Mouse (Mus musculus) CD8-positive naive resting alpha-beta T cell, adult 2 months (primary cell): ENCODE measurements around the gene Mymk.

ENCODE experiments used
- DNase-seq, 2 experiments: peaks; one replicate each; pipeline ENCODE4 v3.0.0; 2022; ENCODE audit warnings: low read depth in 2 of 2, low spot score in 2 of 2

Mymk gene

GRCm38 (mm10) chr2:27079649-27080048, 7.7 kb upstream of the Mymk start:
- DNase-seq, result no peak

DNA sequence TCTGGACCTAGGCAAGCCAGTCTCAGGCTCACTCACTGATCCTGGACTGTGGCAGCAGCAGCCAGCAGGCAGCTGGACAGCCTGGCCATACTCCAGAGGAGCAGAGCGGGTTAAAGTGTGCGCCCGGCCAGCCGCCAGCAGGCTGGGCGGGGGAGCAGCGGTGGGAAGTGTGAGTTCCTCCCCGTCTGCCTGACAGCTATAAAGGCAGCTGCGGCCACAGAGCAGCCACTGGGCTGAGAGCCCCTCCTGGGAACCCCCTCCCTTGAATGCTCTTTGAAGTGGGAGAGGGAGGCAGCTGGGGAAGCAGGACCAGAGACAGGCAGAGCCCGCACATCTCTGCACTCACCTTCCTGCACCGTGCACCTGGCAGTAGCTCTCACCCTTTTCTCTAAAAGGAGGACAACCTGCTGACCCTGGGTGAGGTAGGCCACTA, 7.2 kb upstream of the Mymk start, which contains the start of gene Adamtsl2:
Adamtsl2 (plus strand) TSS at position 228 of the 433 bp plus-strand sequence.
- DNase-seq, result no peak

DNA sequence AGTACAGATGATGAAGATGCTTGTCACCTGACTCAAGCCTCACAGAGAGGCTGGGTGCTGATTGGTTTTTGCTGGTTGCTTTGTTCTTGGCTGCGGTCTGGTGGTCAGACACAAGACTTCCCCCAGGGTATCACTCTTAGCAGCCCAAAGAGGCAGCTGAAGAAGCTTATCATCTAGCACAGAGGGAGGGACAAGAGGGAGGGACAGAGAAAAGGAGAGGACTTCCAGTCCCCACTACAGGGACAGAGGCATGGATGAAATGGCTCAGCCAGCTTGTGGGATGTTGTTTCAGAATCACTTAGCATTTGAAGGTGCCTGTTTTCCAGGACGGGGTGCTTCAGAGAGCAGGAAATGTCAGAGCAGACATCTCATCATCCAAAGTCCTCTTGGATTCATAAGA, 6.3 kb upstream of the Mymk start:
- no peak for DNase-seq

DNA sequence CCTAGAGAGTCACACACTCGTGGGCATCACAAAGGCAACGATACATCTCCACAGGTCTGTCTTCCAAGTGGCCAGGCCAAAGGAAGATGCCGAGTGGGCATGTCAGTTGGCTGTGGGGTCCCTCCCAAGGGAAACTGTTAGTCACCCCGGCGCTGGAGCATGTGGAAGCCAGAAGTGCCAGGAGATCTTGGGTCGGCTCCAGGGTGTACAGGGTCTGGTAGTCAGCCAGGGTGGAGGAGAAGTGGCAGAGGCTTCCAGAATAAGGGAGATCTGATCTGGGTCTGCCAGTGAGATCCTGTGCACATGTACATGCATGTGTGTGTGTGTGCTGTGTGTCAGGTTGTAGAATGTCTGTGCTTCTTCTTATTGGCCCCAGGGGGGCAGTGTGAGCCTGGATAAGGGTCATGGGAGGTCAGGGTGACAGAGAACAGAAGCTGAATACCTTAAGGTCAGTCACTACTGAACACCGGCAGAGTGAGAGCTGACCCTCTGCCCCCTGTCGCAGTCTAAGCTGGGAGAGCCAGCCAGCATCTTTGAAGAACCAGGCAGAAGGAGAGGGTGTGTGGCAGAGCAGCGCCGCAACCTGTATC, 5.8 kb upstream of the Mymk start:
- no peak for DNase-seq

- peak in 1 of 2 experiments; percentile 12 for DNase-seq
Observed at GRCm38 (mm10) chr2:27075485-27075884, 3.5 kb upstream of the Mymk start.

DNA sequence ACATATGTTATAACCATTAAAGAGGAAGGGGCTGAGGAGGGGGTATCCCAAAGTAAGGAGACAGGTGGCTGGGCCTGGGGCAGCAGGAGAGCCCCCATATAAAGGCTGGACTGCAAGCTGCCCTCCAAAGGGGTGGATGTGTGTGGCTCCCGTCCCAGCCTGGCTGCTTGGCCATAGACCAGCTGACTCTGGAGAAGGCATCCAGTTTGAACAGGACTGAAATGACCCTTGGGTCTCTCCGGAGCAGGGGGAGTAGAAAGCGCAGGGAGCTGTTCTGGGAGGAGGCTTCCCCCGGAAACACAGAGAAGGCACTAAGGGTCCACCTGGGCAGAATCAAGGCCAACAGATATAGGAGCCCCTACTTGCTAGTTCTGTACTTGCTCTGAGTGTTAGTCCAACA, 2.8 kb upstream of the Mymk start:
- DNase-seq, result no peak

DNA sequence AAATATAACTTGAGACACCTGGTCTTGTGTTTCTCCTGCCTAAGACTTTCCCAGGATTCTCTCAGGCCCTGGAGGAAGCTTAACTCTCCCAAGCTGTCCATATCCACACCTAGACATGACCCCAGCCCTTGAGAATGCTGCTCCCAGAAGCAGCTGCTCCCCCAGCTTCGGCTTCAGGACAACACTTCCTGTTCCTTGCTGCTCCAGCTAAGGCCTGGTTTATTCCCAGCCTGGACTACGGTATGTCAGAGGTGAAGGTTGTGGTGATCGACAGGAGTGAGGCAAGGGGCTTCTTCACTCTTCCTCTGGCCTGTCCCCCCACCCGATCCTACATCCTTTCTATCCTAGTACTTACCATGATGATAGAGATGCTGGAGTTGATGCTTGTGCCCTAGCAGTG, 1.4 kb upstream of the Mymk start:
- DNase-seq, result no peak

GRCm38 (mm10) chr2:27071137-27071536, 842 bp downstream of the Mymk start:
- DNase-seq, result no peak

DNA sequence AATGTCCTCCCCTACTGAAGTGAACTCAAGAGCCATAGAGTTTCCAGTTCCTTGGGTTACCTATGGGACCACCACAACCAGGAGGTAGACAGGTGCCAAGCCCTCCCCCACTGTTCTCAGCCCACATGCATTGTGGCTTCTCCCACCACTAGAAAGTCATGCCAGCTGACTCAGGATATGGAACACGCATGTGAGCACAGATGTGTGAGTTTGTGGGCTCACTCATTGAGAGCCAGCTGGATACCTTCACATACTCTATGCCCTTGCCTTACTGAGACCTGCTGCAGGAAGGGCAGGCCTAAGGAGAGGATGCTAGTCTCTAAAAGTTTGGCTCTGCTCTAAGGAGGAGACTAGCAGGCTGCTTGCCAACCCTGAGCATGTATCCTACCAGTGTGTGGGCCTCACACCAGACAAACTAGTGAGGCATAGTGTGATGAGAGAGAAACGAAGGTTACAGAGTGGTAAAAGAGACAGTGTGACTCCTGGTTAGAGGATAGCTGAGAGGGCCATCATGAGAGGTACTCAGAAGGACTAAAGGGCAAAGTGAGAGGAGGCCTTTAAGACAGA, 1.6 kb downstream of the Mymk start:
- no peak for DNase-seq

DNA sequence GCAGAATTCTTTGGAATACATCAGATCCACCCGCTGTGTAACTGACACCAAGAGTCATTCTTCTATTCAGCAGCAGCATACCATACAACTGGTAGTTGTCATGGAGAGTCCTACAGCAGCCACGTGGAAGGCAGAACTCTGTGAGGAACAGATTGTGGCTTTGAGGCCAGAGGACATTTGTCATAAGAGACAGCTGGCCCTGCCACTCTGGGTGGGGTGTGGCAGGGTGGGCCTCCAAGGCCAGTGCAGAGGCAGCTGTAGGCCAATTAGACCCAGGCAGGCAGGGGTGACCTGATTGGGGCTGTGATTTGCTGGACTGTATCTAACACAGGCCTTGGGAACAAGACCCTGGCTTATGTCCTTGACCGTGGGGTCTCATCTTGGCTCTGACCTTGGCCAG, 2.3 kb downstream of the Mymk start:
- no peak for DNase-seq

GRCm38 (mm10) chr2:27067996-27068395, 4.0 kb downstream of the Mymk start:
- DNase-seq, result no peak

- no peak for DNase-seq
Observed at GRCm38 (mm10) chr2:27067124-27067523, 4.9 kb downstream of the Mymk start.

DNA sequence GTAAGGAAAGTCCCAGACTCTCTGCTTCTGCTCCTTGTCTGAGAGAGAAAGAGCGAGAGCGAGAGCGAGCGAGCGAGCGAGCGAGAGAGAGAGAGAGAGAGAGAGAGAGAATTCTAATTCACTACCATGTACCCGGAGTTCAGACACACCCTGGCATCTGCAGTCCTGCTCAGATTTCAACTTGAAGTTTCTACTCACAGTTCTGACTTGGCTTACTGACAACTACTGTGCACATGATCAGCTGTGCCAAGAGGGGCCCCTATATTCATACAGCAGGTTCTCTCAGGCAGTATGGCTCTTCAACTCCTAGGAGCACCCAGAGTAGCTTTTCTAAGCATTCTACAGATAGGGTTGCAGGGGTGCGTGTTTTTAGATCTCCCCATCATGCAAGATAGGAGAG, 12.8 kb downstream of the Mymk start:
- DNase-seq, result no peak

- DNase-seq, result no peak
Observed at GRCm38 (mm10) chr2:27058751-27059150, 13.2 kb downstream of the Mymk start.

DNA sequence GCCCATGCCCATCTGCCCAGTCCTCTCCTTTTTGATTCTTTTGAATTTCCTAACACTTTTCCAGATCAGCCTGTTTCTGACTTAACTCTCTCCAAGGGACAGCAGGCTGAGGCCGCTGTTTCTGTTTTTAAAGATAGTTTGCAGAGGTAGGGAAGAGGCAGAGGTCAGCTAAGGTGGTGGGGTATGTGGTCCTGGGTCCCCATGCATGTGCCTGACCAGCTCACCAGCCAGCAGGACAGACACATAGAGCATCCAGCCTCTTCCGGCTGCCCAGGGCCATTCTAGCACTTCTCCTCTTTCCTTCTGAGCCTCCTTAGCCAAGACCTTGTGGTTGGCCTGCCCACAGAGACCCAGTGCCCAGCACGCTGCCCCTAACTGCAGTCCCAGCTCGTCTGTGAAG, 13.7 kb downstream of the Mymk start:
- DNase-seq, result no peak

DNA sequence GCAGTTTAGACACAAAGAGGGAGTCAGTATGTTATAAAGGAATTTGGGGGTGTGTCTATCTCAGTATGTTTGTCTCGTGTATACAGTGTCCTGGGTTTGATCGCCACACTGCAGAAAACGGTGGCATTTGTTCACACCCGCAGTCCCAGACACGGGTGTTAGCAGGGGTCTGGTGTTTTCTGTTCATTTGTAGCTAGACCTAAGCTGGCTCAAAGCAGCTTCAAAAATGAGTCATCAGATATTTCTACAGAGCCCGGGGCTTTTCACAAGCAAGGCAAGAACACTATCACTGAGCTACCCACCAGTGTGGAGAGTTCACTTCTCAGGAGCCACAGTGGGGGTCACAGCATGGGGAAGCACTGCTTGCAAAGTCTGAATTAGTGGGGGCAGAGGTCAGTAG, 22.6 kb downstream of the Mymk start:
- no peak for DNase-seq

- no peak for DNase-seq
Observed at GRCm38 (mm10) chr2:27045979-27046770, 25.8 kb downstream of the Mymk start.

- no peak for DNase-seq
Observed at GRCm38 (mm10) chr2:27044641-27045040, 27.3 kb downstream of the Mymk start.

- DNase-seq, result no peak
Observed at GRCm38 (mm10) chr2:27044166-27044565, 27.8 kb downstream of the Mymk start.

DNA sequence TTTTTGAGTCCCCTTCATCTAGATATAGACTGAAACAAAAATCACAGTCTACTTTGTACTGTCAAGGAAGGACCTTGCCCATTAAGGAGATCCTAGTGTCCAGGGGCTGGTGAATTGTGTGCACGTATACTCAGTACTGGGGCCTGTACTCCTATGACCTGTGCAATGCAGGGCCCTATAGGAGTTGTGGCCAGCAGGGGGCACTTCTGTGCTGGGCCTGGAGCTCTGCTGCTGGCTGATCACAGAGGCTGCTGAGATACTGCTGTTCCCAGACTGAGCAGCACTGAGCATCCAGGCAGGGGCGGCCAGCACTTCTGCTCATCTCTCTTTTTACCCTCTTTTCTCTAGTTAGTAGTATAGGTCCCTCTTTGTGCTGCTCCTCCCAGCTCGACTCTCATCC, 28.5 kb downstream of the Mymk start:
- DNase-seq, result peak; percentile 34 to 56

- DNase-seq, result no peak
Observed at GRCm38 (mm10) chr2:27042131-27042844, 29.7 kb downstream of the Mymk start.

DNA sequence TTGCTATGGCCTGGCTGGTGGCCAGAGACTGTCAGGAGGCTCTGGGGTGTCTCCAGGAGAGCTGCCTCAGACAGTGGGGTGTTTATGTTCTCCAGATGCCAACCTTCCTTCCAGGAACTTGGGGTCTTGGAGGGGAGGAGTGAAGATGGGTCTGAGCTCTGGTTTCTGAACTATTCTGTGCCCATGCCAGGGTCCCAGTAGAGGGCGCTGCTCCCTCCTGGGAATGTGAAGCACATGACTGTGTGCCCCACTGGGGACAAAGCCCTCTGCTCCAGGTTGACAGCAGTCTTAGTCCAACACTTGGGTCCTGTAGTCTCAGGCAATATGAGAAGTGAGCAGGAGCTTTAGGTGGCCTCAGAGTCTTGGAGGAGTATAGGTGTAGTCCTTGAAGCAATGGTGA, 32.7 kb downstream of the Mymk start:
- no peak for DNase-seq
